Mouse (Mus musculus) cerebral cortex, adult 2 months (tissue): ENCODE data around the gene Sema3b.

Experiments used
- WGBS: fragments of 180-500 bp; shearing (Covaris S2); methylation state at CpG from one replicate; pipeline ENCODE4 v1.1.7; 2018; 5-methylcytosine and 5-hydroxymethylcytosine counted together

The Sema3b gene

GRCm38 (mm10) chr9:107612191-107612944 is 3.3 kb upstream of the Sema3b start:
- WGBS: 1% methylated on average over 48 of the region's 48 CpGs

DNA sequence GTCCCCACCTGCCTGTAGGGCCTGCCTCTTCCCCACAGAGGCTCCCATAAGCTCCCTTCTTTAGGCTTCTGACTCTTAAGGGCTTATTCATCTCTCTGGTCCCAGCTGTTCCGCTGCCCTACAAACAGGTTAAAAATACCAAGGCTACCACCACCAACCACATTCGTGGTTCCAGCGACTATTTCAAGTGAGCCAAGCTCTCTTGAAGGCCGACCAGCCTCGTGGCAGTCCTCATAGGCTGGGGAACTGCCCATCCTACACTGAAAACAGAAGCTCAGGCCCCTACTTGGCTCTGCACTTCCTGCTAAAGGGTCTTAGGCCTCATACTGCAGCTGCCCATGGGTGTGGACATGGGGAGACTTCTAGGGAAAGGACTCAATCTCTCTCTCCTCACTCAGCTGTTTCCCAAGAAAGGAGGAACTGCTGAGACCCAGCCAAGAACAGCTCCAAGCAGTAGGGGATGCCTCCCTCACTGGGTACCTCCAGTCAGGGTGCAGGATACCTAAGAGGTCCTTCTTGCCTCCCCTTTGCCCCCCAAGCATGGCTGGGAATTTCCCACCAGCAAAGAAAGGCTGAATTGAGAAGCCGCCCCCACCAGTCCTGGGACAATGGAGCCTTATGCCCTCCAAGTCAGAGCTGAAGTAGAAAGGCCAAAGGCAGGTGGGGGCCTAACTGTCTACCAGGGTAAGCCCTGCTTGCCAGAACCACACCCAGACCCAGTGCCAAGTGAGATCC is 2.6 kb upstream of the Sema3b start:
- WGBS: 24% methylated on average over 6 of the region's 6 CpGs

DNA sequence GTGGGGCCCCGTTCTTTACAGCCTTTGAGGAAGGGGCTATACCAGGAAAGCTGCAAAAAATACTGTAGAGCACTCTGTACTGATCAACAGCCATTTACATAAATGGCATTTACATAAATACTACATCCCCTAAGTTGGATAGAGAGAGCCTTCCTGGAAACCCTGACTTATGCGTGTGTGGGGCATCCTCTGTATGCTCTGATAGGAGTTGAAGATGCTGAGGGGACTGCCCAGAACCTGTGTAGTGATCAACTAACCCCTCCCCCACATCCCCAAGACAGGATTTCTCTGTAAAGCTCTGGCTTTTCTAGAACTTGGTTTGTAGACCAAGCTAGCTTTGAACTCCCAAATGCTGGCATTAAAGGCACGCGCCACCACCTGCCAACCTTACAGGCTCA is 403 bp upstream of the Sema3b start:
- 77% methylated on average over 4 of the region's 4 CpGs for WGBS

DNA sequence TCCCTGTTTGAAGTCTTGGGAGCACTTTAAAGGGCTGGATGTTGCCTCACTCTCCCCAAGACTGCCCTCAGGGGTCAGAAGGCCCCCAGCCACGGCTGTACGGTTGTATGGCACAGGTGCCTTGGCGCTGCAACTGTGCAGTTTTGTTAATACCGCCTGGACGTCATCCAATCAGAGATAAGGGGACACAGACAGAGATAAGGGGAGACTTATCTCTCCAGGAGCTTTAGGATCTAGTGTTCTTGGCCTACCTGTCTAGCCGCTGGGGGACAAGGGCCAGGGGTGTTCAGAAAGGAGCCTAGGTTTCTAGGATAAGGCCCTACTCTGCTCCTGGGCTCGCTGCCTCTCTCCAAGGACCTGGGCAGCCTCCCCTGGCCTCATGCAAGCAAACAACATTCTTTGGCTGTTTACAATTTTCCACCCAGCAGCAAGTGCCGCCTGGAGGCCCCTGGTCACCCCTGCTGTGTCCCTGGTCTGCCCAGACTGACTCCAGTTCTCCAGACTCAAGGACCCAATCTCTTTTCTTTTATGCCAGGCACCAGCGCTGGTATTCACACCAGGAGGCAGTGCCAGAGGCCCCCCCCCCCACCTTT is 1.3 kb downstream of the Sema3b start:
- WGBS: 76% methylated on average over 9 of the region's 9 CpGs

DNA sequence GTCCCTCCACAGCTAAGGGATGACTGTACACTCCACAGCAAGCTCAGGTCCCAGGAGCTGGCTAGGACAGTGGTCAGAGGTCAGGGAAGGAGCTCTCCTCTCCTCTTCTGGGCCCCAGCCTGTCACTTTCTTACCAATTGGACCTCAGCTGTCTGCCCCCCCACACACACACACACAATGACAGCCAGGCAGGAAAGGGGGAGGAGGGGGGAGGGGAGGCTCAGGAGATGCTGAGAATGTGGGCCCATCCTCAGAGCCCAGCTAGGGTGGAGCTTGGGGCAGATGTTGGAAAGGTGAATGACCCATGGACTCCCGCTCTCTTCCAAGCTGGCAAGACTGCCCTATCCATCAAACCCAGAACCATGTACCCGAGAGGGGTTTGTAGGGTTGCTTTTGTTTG is 2.0 kb downstream of the Sema3b start:
- WGBS: 95% methylated on average over 2 of the region's 2 CpGs

DNA sequence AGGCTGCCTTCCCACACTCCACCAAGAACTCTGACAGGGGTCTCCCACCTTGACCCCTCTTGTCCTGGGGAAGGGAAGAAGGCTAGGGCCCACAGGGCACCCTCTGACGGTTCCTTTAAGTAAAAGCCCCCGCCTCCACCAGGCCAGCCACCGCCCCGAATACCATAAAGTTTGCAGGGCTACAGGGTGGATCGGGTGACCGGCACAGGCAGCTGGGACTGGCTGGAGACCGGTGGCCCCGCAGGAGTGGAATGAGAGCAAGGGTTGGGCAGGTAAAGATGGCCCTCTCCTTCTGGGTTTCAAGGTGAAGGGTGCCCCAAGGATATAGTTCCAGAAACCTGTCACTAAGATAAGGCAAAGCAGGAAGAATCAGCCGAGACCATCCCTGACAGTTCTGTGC is 2.4 kb downstream of the Sema3b start:
- WGBS: 67% methylated on average over 9 of the region's 9 CpGs

DNA sequence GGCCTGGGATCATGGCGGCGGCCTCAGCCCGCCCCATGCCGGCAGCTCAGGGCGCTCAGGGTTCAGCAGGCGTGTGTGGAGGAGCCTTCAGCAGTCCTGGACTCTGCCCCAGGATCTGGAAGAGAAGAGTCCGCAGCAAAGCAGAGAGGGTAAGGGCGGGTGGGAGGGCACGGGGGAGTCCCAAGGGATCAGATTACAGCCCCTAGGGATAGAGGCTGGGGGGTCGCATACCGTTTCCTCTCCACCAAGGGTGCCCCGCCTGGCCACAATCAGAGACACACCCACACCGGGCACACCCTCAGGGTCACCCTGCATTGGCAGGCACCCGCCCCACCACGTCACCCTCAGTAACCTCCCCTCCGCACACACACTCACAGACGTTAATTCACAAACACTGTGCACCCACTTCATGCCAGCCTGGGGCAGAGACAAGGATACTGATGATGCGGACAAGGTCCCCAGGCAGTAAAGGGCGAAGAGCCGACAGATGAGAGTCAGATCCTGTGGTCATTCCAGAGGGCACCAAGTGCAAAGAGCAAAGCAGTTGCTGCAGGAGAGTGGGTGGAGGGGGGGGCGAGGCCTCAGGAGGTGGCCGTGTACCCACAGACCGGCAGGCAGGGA is 3.9 kb downstream of the Sema3b start:
- WGBS: 74% methylated on average over 23 of the region's 23 CpGs

- 88% methylated on average over 6 of the region's 6 CpGs for WGBS
Measured at GRCm38 (mm10) chr9:107603251-107603650, 5.8 kb downstream of the Sema3b start.

DNA sequence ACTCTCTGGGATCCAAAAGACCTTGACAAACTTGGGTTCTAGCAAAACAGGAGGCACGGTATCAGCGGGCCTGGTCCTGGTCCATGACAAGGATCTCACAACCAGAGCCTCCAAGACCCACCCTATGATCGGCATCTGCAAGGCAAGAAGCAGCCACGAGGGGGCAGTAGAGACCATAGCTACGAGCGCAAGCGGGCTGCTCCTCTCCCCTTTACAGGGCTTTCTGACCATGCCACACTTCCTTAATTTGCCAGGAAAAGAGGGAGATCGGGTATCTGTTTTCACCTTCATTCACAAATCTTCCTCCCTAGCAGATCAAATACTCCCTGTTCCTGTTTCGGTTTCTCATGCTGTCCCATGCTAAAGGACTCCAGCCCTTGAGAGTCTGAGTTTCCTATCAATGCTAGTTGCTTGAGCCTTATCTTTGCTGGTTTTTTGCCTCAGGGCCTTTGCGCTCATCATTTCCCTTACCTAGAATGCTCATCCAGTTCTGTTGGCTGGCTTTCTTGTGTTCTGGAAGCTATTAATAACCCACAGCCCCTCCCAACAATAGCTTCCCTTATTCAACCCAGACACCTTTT is 6.9 kb downstream of the Sema3b start:
- 8% methylated on average over 10 of the region's 10 CpGs for WGBS

DNA sequence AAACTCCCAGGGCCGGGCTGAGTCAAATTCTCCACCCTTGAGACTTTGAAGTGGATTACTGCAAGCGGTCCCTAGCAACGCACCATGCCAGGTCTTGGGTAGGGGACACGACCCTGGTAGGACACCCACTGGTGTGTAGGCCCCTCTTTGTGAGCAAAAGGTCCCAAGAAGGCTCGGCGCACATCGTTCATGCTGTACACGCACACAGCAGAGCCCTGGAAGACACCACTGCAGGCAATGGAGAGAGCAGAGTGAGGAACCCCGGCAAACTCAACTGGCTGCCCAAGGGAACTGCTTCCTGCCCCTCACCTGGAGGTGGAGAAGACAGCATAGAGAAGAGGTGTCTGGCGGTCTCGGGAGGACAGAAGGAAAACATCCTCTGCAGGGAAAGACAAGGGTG is 7.8 kb downstream of the Sema3b start:
- 84% methylated on average over 11 of the region's 11 CpGs for WGBS

- 80% methylated on average over 12 of the region's 12 CpGs for WGBS
Measured at GRCm38 (mm10) chr9:107600745-107601144, 8.3 kb downstream of the Sema3b start.

- WGBS: 84% methylated on average over 14 of the region's 14 CpGs
Measured at GRCm38 (mm10) chr9:107599842-107600241, 9.2 kb downstream of the Sema3b start.

DNA sequence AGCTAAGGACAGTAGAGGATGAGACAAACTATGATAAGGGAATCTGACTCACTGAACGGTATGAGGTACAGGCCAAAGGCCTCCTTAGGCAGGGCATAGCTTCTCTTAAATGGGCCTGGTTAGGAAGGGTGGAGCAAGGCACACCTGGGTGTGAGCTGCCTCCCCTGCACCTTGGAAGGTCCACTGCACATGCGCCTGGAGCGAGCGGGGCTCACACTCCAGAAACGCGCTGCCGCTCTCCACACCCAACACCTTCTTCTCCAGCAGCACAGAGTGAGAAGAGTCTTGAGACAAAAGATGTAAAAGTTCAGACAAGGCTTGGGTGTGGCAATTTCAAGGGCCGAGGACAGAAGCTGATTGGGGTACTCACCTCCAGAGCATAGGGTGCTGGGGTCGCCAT is 9.6 kb downstream of the Sema3b start:
- WGBS: 93% methylated on average over 9 of the region's 9 CpGs

DNA sequence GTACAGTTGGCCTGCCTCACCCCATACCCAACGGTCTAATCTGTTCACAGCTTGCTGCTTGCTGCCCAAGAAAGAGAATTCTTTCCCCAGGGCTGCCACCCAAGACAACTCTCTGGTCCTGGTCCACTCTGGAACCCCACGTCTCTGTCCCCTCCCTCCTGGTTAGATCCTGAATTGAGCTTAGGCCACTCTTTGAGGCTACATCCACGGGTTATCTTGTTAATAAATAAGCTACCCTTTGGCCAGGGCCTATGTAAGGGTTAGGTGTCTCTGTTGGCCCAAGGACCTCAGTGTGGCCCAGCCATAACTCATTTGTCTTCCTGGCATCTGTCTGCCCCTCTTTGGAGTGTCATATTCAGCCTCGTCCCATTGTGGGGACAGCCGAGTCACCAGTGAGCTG is 10.6 kb downstream of the Sema3b start:
- WGBS: 87% methylated on average over 5 of the region's 5 CpGs

- WGBS: 77% methylated on average over 11 of the region's 11 CpGs
Measured at GRCm38 (mm10) chr9:107596619-107597569, 12.1 kb downstream of the Sema3b start.

DNA sequence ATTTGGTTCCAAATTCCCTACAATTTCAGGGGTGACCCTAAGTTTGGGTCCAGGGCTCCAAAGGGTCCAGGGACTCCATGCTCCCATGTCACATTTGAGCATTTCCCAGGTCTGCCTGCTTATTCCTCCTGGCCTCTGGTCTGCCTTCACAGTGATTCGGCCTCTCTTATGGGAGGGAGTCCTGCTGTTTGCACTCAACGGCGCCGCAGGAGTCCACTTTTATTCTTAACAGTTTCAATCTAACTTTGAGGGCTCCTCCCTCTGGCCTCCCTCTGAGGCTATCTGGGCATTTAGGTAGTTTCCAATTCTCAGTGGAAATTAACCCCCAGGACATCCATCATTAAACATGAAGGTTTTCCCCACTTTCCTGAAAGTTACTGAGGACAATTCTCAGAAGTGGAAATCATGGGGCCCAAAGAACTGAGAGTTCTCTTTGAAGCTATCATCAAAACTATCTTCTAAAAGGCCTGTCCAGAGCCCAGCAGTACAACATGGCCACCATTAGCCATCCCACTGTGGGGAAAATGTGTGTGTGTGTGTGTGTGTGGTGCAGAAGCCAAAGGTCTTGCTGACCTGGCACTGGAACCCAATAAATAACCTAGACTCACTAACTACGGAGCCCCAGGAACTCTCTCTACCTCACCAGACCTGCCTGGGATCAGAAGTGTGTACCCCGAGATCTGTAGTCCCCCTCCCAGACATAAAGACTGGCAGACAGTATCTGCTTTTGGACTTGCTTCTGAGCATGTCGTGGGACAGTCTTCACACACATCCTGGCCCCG is 14.6 kb downstream of the Sema3b start:
- 80% methylated on average over 8 of the region's 8 CpGs for WGBS

DNA sequence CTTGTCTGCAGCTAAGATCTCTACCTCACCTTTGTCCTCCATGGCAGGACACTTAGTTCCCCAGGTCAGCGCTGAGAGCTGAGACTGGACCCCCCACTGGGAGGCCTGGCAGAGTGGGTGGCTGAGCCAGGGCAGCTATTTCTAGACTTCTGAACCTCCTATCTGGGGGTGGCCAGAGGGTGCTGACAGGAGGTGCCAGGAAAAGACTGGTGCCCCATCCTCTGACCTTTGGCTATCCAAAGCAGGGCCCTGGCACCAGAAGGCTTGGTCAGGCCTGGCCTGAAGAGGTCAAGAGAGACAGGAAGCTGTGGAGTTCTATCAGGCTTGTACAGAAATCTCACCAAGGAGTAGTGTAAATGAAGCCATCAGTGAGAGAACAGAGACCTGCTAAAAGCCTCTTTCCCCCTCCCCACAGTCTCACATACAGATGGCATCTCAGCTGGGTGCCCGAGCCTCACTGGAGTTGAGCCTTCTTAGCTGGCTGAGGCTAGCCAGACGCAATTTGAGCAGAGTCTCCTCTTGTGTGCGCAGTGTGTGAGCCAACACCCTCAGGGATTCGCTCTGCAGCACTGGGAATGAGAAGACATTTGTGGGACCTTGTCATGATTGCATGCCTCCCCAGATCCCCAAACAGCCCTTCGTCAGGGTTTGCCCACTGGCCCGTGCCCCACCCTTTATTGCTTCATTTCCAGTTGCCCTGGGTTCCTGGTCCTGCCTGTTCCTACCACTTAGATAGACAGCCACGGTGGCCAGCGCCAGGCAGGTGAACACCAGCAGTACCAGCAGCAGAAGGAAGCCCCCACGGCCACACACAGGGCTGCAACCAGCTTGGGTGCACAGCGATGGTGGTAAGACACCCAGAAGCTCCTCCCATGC is 15.7 kb downstream of the Sema3b start:
- WGBS: 87% methylated on average over 11 of the region's 11 CpGs

DNA sequence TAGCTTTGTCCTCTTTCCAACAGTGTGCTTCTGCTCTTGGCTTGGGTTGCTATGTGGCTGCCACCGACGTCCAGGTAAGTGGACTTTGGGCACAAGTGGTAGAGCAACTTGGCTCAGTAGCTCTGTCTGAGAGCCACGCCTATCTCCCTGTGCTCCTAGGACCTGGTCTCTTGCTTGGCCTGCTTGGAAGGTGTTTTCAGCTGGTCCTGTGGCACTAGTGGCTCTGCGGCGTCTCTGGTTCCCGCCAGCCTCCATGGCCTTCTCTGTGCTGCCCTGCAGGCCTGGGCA is 18.3 kb downstream of the Sema3b start:
- 95% methylated on average over 6 of the region's 6 CpGs for WGBS

DNA sequence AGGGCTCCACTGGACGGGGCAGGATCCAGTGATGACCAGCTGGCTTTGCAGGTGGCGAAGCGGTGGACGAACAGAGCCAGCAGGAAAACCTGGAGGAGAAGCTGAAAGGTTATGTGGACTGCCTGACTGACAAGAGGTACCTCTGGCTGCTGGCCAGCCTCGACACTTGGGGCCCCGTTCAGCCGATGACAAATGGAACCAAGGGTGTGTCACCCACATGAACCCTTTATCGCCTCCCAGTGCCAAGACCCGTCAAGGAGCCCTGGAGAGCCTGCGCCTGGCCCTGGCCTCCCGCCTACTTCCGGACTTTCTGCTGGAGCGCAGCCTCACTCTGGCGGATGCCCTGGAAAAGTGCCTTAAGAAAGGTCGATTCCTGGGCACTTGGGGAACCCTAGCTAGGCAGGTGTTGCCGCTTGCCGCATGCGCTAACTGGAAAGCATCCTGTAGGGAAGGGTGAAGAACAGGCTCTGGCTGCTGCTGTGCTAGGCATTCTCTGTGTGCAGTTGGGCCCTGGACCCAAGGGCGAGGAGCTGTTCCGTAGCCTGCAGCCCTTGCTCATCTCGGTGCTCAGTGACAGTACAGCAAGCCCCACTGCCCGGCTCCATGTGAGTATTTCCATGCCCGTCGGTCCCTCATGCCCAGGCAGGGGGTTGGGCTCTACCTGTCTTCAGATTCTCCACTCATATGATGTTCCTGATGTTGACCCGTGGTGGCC is 18.8 kb downstream of the Sema3b start:
- 88% methylated on average over 25 of the region's 25 CpGs for WGBS
